Mouse (Mus musculus) kidney, adult 2 months (tissue): Measurements from ENCODE around the gene Hcar1.

Source experiments
- CTCF ChIP-seq: fragments of 200-500 bp; conservative IDR thresholded peaks from 2 replicates; pipeline ENCODE4 v1.5.1; 2011; ENCODE audit warnings: low read depth, mild to moderate bottlenecking, control low read depth, low read length, moderate library complexity, mixed read lengths; ENCODE audit not compliant: insufficient read depth, insufficient read length
- POLR2A ChIP-seq: fragments of 200-500 bp; IDR thresholded peaks from one replicate; pipeline ENCODE4 v1.6.1; 2011; ENCODE audit warnings: low read depth, low read length, control low read depth

DNA sequence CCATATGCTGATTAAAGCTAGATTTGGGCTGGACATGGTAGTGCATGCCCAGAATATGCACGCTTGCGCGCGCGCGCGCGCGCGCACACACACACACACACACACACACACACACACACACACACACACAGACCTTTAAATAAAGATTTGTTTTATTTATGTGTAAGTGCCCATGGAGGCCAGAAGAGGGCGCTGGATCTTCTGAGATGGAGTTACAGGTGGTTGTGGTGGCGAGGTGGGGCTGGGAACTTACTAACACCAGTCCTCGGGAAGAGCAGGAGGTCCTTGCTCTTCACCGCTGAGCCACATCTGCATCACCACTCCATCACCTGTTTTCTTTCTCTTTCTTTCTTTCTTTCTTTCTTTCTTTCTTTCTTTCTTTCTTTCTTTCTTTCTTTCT, 958 bp upstream of the Hcar1 start:
- no peak for TF ChIP-seq CTCF
- no peak for TF ChIP-seq POLR2A
